Comparison of ENCODE assay signal across 8 mouse cellular contexts in genomic region chr16:43506771-43507405, GRCm38 (mm10).
A peak's percentile ranks its signal among the peaks of the same experiment; 100 is the strongest.
DNase-seq lines count a peak whose midpoint lies in the region; ATAC-seq and TF ChIP-seq lines count a peak whose summit lies in the region.

No protein-coding gene starts in this region.

- H3K4me3 ChIP-seq in heart, adult 2 months: peak overlapping the region; percentile 34
- no peak overlapping the region for H3K4me3 ChIP-seq in testis, adult 2 months (ENCODE audit: control insufficient read depth, low read depth, low read length)
- H3K4me3 ChIP-seq in intestine, embryonic 15.5 days (replicated peaks): no peak overlapping the region
- H3K4me3 ChIP-seq in stomach, postnatal 0 days (ENCODE audit: low read depth, low read length): peak overlapping the region; percentile 3; the same call in 1 of the 2 replicates
- H3K4me3 ChIP-seq in liver, embryonic 12.5 days: no peak overlapping the region

- TF ChIP-seq CTCF in heart, adult 2 months (IDR thresholded peaks at IDR 0.05): no peak
- TF ChIP-seq CTCF in testis, adult 2 months (IDR thresholded peaks at IDR 0.05; ENCODE audit: control insufficient read depth, insufficient read depth, insufficient replicate concordance, low read depth, low read length): no peak
- TF ChIP-seq CTCF in stomach, postnatal 0 days (IDR thresholded peaks at IDR 0.05; ENCODE audit: low read depth): no peak

- intact Hi-C loops in heart, adult 2 months (cut with DNase I): loop anchor here (2.0 to 10.0 kb wide), 2 partner anchors 34 to 68 kb away; no protein-coding TSS in a partner anchor

- H3K27me3 ChIP-seq in heart, adult 2 months (ENCODE audit: control insufficient read depth, insufficient read depth, low read length): no peaks in the 10 kb centered on the region
- no peaks in the 10 kb centered on the region for H3K27me3 ChIP-seq in testis, adult 2 months (ENCODE audit: control insufficient read depth, insufficient read depth, low read length)
- no peaks in the 10 kb centered on the region for H3K27me3 ChIP-seq in intestine, embryonic 15.5 days (replicated peaks)
- H3K27me3 ChIP-seq in stomach, postnatal 0 days (ENCODE audit: control insufficient read depth, insufficient read depth, low read length): no peaks in the 10 kb centered on the region
- peaks cover 23% of the 10 kb centered on the region for H3K27me3 ChIP-seq in liver, embryonic 12.5 days (replicated peaks)

- no peaks in the 10 kb centered on the region for H3K9me3 ChIP-seq in intestine, embryonic 15.5 days
- H3K9me3 ChIP-seq in stomach, postnatal 0 days (ENCODE audit: control insufficient read depth, low read length): no peaks in the 10 kb centered on the region
- no peaks in the 10 kb centered on the region for H3K9me3 ChIP-seq in liver, embryonic 12.5 days (replicated peaks)

- peak overlapping the region; percentile 31 for H3K4me2 ChIP-seq in intestine, embryonic 15.5 days (replicated peaks)
- H3K4me2 ChIP-seq in stomach, postnatal 0 days (replicated peaks; ENCODE audit: low read depth): peak overlapping the region; percentile 42
- no peak overlapping the region for H3K4me2 ChIP-seq in liver, embryonic 12.5 days

- peaks cover 11% of the 10 kb centered on the region for H3K4me1 ChIP-seq in heart, adult 2 months (ENCODE audit: control insufficient read depth, insufficient read depth, low read length)
- no peaks in the 10 kb centered on the region; the same call in 1 of the 2 replicates for H3K4me1 ChIP-seq in testis, adult 2 months (ENCODE audit: control insufficient read depth, insufficient read depth, low read length)
- peaks cover 3% of the 10 kb centered on the region; the same call in 1 of the 2 replicates for H3K4me1 ChIP-seq in intestine, embryonic 15.5 days (replicated peaks)
- no peaks in the 10 kb centered on the region for H3K4me1 ChIP-seq in stomach, postnatal 0 days (replicated peaks; ENCODE audit: control insufficient read depth, insufficient read depth)
- peaks cover 10% of the 10 kb centered on the region; the same call in 1 of the 2 replicates for H3K4me1 ChIP-seq in liver, embryonic 12.5 days

- DNase-seq in heart, adult 2 months: no peak
- no peak for DNase-seq in heart, adult 8-10 months (ENCODE audit: low spot score)
- DNase-seq in testis, postnatal 10 days (ENCODE audit: low spot score): no peak
- no peak for DNase-seq in stomach, postnatal 0 days (ENCODE audit: low spot score)
- no peak for DNase-seq in urinary bladder, postnatal 36 days (ENCODE audit: low spot score in 2 of 2)

- no peak for TF ChIP-seq POLR2A in heart, adult 2 months (IDR thresholded peaks at IDR 0.05; ENCODE audit: insufficient read depth, low read depth, low read length)
- no peak for TF ChIP-seq POLR2A in testis, adult 2 months (IDR thresholded peaks at IDR 0.05; ENCODE audit: control insufficient read depth, low read depth, low read length)

- peaks cover 30% of the 10 kb centered on the region for H3K36me3 ChIP-seq in heart, adult 2 months (ENCODE audit: control insufficient read depth, insufficient read depth, low read length)
- H3K36me3 ChIP-seq in testis, adult 2 months (ENCODE audit: control insufficient read depth, insufficient read depth, low read length): no peaks in the 10 kb centered on the region
- H3K36me3 ChIP-seq in intestine, embryonic 15.5 days: no peaks in the 10 kb centered on the region
- H3K36me3 ChIP-seq in stomach, postnatal 0 days (ENCODE audit: control insufficient read depth, insufficient read depth, low read length): no peaks in the 10 kb centered on the region
- H3K36me3 ChIP-seq in liver, embryonic 12.5 days: no peaks in the 10 kb centered on the region

- peak overlapping the region; percentile 58 for H3K9ac ChIP-seq in heart, adult 2 months (ENCODE audit: low read depth, low read length)
- H3K9ac ChIP-seq in intestine, embryonic 15.5 days: no peak overlapping the region
- H3K9ac ChIP-seq in stomach, postnatal 0 days (ENCODE audit: low read length): no peak overlapping the region
- no peak overlapping the region for H3K9ac ChIP-seq in liver, embryonic 12.5 days

- peak overlapping the region; percentile 79 for H3K27ac ChIP-seq in heart, adult 2 months
- peak overlapping the region; percentile 44; the same call in 1 of the 2 replicates for H3K27ac ChIP-seq in testis, adult 2 months (ENCODE audit: control insufficient read depth, insufficient read depth, low read depth, low read length)
- H3K27ac ChIP-seq in intestine, embryonic 15.5 days: no peak overlapping the region
- no peak overlapping the region for H3K27ac ChIP-seq in stomach, postnatal 0 days (replicated peaks)
- no peak overlapping the region for H3K27ac ChIP-seq in liver, embryonic 12.5 days

- peaks cover 2% of the 10 kb centered on the region; the same call in 1 of the 2 replicates for H3K79me2 ChIP-seq in heart, adult 2 months (replicated peaks; ENCODE audit: control insufficient read depth, insufficient read depth, low read length)

- no peak for ATAC-seq in intestine, embryonic 15.5 days
- ATAC-seq in stomach, postnatal 0 days (ENCODE audit: low FRiP score, low TSS enrichment): no peak
- no peak for ATAC-seq in liver, embryonic 12.5 days

- WGBS in heart, adult 2 months: 40% methylated on average over 10 of the region's 10 CpGs
- 48% methylated on average over 10 of the region's 10 CpGs for WGBS in intestine, embryonic 15.5 days
- WGBS in stomach, postnatal 0 days: 40% methylated on average over 10 of the region's 10 CpGs
- 42% methylated on average over 10 of the region's 10 CpGs for WGBS in liver, embryonic 12.5 days (ENCODE audit: insufficient replicate concordance)

- TF ChIP-seq EP300 in heart, adult 2 months (IDR thresholded peaks at IDR 0.05; ENCODE audit: insufficient read depth, low read depth, low read length): no peak
- no peak for TF ChIP-seq EP300 in stomach, postnatal 0 days (optimal IDR thresholded peaks at IDR 0.05)

Comparison
In these comparisons a context has a peak if more than half of its experiments do, and no peak if none do; other contexts are left out.
1. H3K27ac ChIP-seq: peak in heart, adult 2 months (single experiment) and testis, adult 2 months (single experiment); none in intestine, embryonic 15.5 days (single experiment), stomach, postnatal 0 days (single experiment) and liver, embryonic 12.5 days (single experiment).
2. H3K4me3 ChIP-seq: peak in heart, adult 2 months (single experiment) and stomach, postnatal 0 days (single experiment); none in testis, adult 2 months (single experiment), intestine, embryonic 15.5 days (single experiment) and liver, embryonic 12.5 days (single experiment).